Mouse (Mus musculus) heart, adult 2 months (tissue): Measurements from ENCODE around the gene Olfr1418.

Experiments
- CTCF ChIP-seq: fragments of 200-600 bp; IDR thresholded peaks from 2 replicates; pipeline ENCODE4 v1.8.1; 2022; ENCODE audit warnings: antibody characterized with exemption, mild to moderate bottlenecking, moderate library complexity
- EP300 ChIP-seq: fragments of 200-500 bp; IDR thresholded peaks from 2 replicates; pipeline ENCODE4 v1.6.1; 2011; ENCODE audit warnings: low read depth, low read length, control low read depth; ENCODE audit not compliant: insufficient read depth
- POLR2A ChIP-seq: fragments of 200-500 bp; IDR thresholded peaks from 2 replicates; pipeline ENCODE4 v1.6.1; 2011; ENCODE audit warnings: mild to moderate bottlenecking, low read depth, low read length, control low read depth; ENCODE audit not compliant: insufficient read depth

- no peak for TF ChIP-seq CTCF
- TF ChIP-seq EP300: no peak
- no peak for TF ChIP-seq POLR2A
Observed at GRCm38 (mm10) chr19:11875006-11875405, 14.1 kb upstream of the Olfr1418 start, which contains the start of gene Olfr1419.
